19 mouse cellular contexts compared by ENCODE assay signal in genomic region chr10:79597051-79597935, GRCm38 (mm10). TPM values are rescaled to one million over a fixed set of nuclear protein-coding genes. Genes with fewer than 3 reads are reported as not detected.
DNase-seq lines count a peak whose midpoint lies in the region; ATAC-seq and TF ChIP-seq lines count a peak whose summit lies in the region.
"Had no signal": no experiment of that assay in that cellular context is flagged by ENCODE, and none has a peak within 500 bp of the region (broad histone marks: within the 10 kb centered on the region; RNA-seq: fewer than 3 reads in every experiment).

No protein-coding gene starts in this region.

- H3K36me3 ChIP-seq in hindbrain, embryonic 14.5 days (replicated peaks; ENCODE audit: control insufficient read depth, insufficient read depth), result no peaks in the 10 kb centered on the region
- no peaks in the 10 kb centered on the region for H3K36me3 ChIP-seq in hindbrain, embryonic 12.5 days
- H3K36me3 ChIP-seq: embryonic facial prominence, embryonic 15.5 days; heart, embryonic 12.5 days; neural tube, embryonic 13.5 days had no signal

- intact Hi-C loops in gastrocnemius, postnatal 36 days (cut with DNase I), result no loop called here

- no peak for TF ChIP-seq CTCF in layer of hippocampus, adult 2 months (conservative IDR thresholded peaks at IDR 0.05)

- H3K9ac ChIP-seq in hindbrain, embryonic 14.5 days, result no peak overlapping the region
- no peak overlapping the region for H3K9ac ChIP-seq in hindbrain, embryonic 12.5 days
- H3K9ac ChIP-seq: embryonic facial prominence, embryonic 15.5 days; heart, embryonic 12.5 days; liver, postnatal 0 days; neural tube, embryonic 13.5 days had no signal

- DNase-seq in hindbrain, embryonic 14.5 days (ENCODE audit: low spot score), result no peak
- peak; percentile 92 for DNase-seq in brain, adult 2 months (ENCODE audit: low read depth, low spot score)
- DNase-seq in layer of hippocampus, adult 2 months (ENCODE audit: low spot score in 2 of 2), result peak; percentile 68 to 74
- no peak for DNase-seq in c-Kit-positive CD71-positive TER-119-positive erythroid progenitor cells, embryonic 14.5 days (ENCODE audit: low spot score)
- DNase-seq in gastrocnemius, postnatal 36 days, result no peak
- DNase-seq: adrenal gland, adult 8-10 months; B cell, adult 2 months; cerebellum, adult 11-12 months; liver, postnatal 0 days; thymus, postnatal 14 days had no signal

- no peaks in the 10 kb centered on the region for H3K4me1 ChIP-seq in hindbrain, embryonic 14.5 days (replicated peaks; ENCODE audit: control insufficient read depth, insufficient read depth, low read length)
- 0 out of 2 replicates have a peak, but pooled peaks cover 2% of the 10 kb centered on the region for H3K4me1 ChIP-seq in hindbrain, embryonic 12.5 days
- H3K4me1 ChIP-seq: embryonic facial prominence, embryonic 15.5 days; heart, embryonic 12.5 days; neural tube, embryonic 13.5 days had no signal

- no peak overlapping the region for H3K27ac ChIP-seq in hindbrain, embryonic 14.5 days
- H3K27ac ChIP-seq in hindbrain, embryonic 12.5 days, result no peak overlapping the region
- H3K27ac ChIP-seq in layer of hippocampus, adult 2 months, result peak overlapping the region; percentile 92
- H3K27ac ChIP-seq: embryonic facial prominence, embryonic 15.5 days; neural tube, embryonic 13.5 days had no signal

- H3K4me3 ChIP-seq in hindbrain, embryonic 14.5 days (replicated peaks; ENCODE audit: low read length), result no peak overlapping the region
- no peak overlapping the region for H3K4me3 ChIP-seq in hindbrain, embryonic 12.5 days
- no peak overlapping the region for H3K4me3 ChIP-seq in layer of hippocampus, adult 2 months
- H3K4me3 ChIP-seq: embryonic facial prominence, embryonic 15.5 days; heart, embryonic 12.5 days; neural tube, embryonic 13.5 days had no signal

- H3K4me2 ChIP-seq in hindbrain, embryonic 14.5 days (replicated peaks), result no peak overlapping the region
- no peak overlapping the region for H3K4me2 ChIP-seq in hindbrain, embryonic 12.5 days (replicated peaks)
- H3K4me2 ChIP-seq: embryonic facial prominence, embryonic 15.5 days; heart, embryonic 12.5 days; neural tube, embryonic 13.5 days had no signal

- peaks cover 10% of the 10 kb centered on the region for H3K27me3 ChIP-seq in hindbrain, embryonic 14.5 days (ENCODE audit: control insufficient read depth, insufficient read depth, low read length)
- H3K27me3 ChIP-seq in hindbrain, embryonic 12.5 days, result peaks cover 17% of the 10 kb centered on the region

- WGBS in hindbrain, embryonic 14.5 days, result 30% methylated on average over 13 of the region's 13 CpGs
- WGBS in hindbrain, embryonic 12.5 days, result 32% methylated on average over 13 of the region's 13 CpGs

- H3K9me3 ChIP-seq in hindbrain, embryonic 14.5 days (ENCODE audit: control insufficient read depth, low read length), result no peaks in the 10 kb centered on the region
- H3K9me3 ChIP-seq in hindbrain, embryonic 12.5 days (replicated peaks), result no peaks in the 10 kb centered on the region
- H3K9me3 ChIP-seq: embryonic facial prominence, embryonic 15.5 days; heart, embryonic 12.5 days; neural tube, embryonic 13.5 days had no signal

- ATAC-seq in hindbrain, embryonic 14.5 days (ENCODE audit: low FRiP score), result 0 out of 2 replicates have a peak, but pooled peaks have one; percentile 12
- ATAC-seq in hindbrain, embryonic 12.5 days (ENCODE audit: low FRiP score), result no peak
- peak; percentile 39; the same call in 1 of the 2 replicates for ATAC-seq in megakaryocyte progenitor cell, adult 5-6 weeks (replicated peaks; ENCODE audit: poor library complexity)
- ATAC-seq in activated CD4-positive, CD25-positive, alpha-beta regulatory T cell, adult 4 months, result no peak
- ATAC-seq: liver, postnatal 0 days had no signal

RNA-seq across cellular contexts. Expression of gene Theg, which starts 10.2 kb away (rescaled TPM):
- polyA plus RNA-seq in hindbrain, embryonic 14.5 days (2014; fragmentation: Nextera tagmentation; extraction: Ambion mirVana), result not detected in 2 replicates
- not detected in 2 replicates for polyA plus RNA-seq in hindbrain, embryonic 12.5 days (2016; fragmentation: Nextera tagmentation; extraction: Ambion mirVana)
- total RNA-seq in layer of hippocampus, adult 2 months (2021), result 1 to 10 TPM in 1 of 2 experiments, not detected in 1; 1.2 TPM
- total RNA-seq in megakaryocyte progenitor cell, adult 5-6 weeks (2015), result not detected in 2 replicates
- total RNA-seq in megakaryocyte progenitor cell, adult 5-6 weeks (2017), result not detected in 2 replicates
- polyA plus RNA-seq in activated CD4-positive, CD25-positive, alpha-beta regulatory T cell, adult 4 months (2017; shearing (Covaris generic)), result not detected
- total RNA-seq in gastrocnemius, postnatal 36 days (2021), result not detected
- total RNA-seq: adrenal gland, adult 8-10 months; layer of hippocampus, postnatal 10 days; megakaryocyte-erythroid progenitor cell, adult 5-6 weeks had no signal
- polyA plus RNA-seq: embryonic facial prominence, embryonic 15.5 days; heart, embryonic 12.5 days; intestine, embryonic 14.5 days; liver, postnatal 0 days; neural tube, embryonic 13.5 days had no signal

RNA-seq across cellular contexts. Expression of gene C2cd4c, which starts 16.5 kb away (rescaled TPM):
- polyA plus RNA-seq in hindbrain, embryonic 14.5 days (2014; fragmentation: Nextera tagmentation; extraction: Ambion mirVana), result 0.99 and 1.2 TPM in 2 replicates
- 0.08 TPM in 1 of 2 replicates, not detected in the other for polyA plus RNA-seq in hindbrain, embryonic 12.5 days (2016; fragmentation: Nextera tagmentation; extraction: Ambion mirVana)
- 10 to 100 TPM; 15.5 to 16.6 TPM for total RNA-seq in layer of hippocampus, adult 2 months (2021)
- not detected in 2 replicates for total RNA-seq in megakaryocyte progenitor cell, adult 5-6 weeks (2015)
- not detected in 2 replicates for total RNA-seq in megakaryocyte progenitor cell, adult 5-6 weeks (2017)
- not detected for polyA plus RNA-seq in activated CD4-positive, CD25-positive, alpha-beta regulatory T cell, adult 4 months (2017; shearing (Covaris generic))
- under 1 TPM; 0.10 to 0.25 TPM for total RNA-seq in gastrocnemius, postnatal 36 days (2021)
- total RNA-seq: megakaryocyte-erythroid progenitor cell, adult 5-6 weeks had no signal
- polyA plus RNA-seq: embryonic facial prominence, embryonic 15.5 days; heart, embryonic 12.5 days; liver, postnatal 0 days had no signal

RNA-seq across cellular contexts. Expression of gene Shc2, which starts 40.4 kb away (rescaled TPM):
- 19.8 and 20.8 TPM in 2 replicates for polyA plus RNA-seq in hindbrain, embryonic 14.5 days (2014; fragmentation: Nextera tagmentation; extraction: Ambion mirVana)
- polyA plus RNA-seq in hindbrain, embryonic 12.5 days (2016; fragmentation: Nextera tagmentation; extraction: Ambion mirVana), result 30.3 and 33.0 TPM in 2 replicates
- total RNA-seq in layer of hippocampus, adult 2 months (2021), result 10 to 100 TPM; 44.7 to 49.4 TPM
- not detected in 2 replicates for total RNA-seq in megakaryocyte progenitor cell, adult 5-6 weeks (2015)
- not detected in 2 replicates for total RNA-seq in megakaryocyte progenitor cell, adult 5-6 weeks (2017)
- polyA plus RNA-seq in activated CD4-positive, CD25-positive, alpha-beta regulatory T cell, adult 4 months (2017; shearing (Covaris generic)), result not detected
- total RNA-seq in gastrocnemius, postnatal 36 days (2021), result 1 to 10 TPM; 2.3 to 2.5 TPM
- total RNA-seq: megakaryocyte-erythroid progenitor cell, adult 5-6 weeks had no signal

RNA-seq across cellular contexts. Expression of gene Mier2, which starts 42.3 kb away (rescaled TPM):
- 53.1 and 53.5 TPM in 2 replicates for polyA plus RNA-seq in hindbrain, embryonic 14.5 days (2014; fragmentation: Nextera tagmentation; extraction: Ambion mirVana)
- 57.8 and 66.1 TPM in 2 replicates for polyA plus RNA-seq in hindbrain, embryonic 12.5 days (2016; fragmentation: Nextera tagmentation; extraction: Ambion mirVana)
- 10 to 100 TPM; 60.1 to 61.6 TPM for total RNA-seq in layer of hippocampus, adult 2 months (2021)
- 7.4 and 9.1 TPM in 2 replicates for total RNA-seq in megakaryocyte progenitor cell, adult 5-6 weeks (2015)
- total RNA-seq in megakaryocyte progenitor cell, adult 5-6 weeks (2017), result 9.6 and 13.4 TPM in 2 replicates
- polyA plus RNA-seq in activated CD4-positive, CD25-positive, alpha-beta regulatory T cell, adult 4 months (2017; shearing (Covaris generic)), result 10 to 100 TPM; 12.0 to 15.0 TPM
- total RNA-seq in gastrocnemius, postnatal 36 days (2021), result 10 to 100 TPM; 14.0 to 15.2 TPM

RNA-seq across cellular contexts. Expression of gene Odf3l2, which starts 48.2 kb away (rescaled TPM):
- 0.27 and 0.31 TPM in 2 replicates for polyA plus RNA-seq in hindbrain, embryonic 14.5 days (2014; fragmentation: Nextera tagmentation; extraction: Ambion mirVana)
- polyA plus RNA-seq in hindbrain, embryonic 12.5 days (2016; fragmentation: Nextera tagmentation; extraction: Ambion mirVana), result not detected in 2 replicates
- under 1 TPM; 0.29 to 0.38 TPM for total RNA-seq in layer of hippocampus, adult 2 months (2021)
- total RNA-seq in megakaryocyte progenitor cell, adult 5-6 weeks (2015), result not detected in 2 replicates
- not detected in 2 replicates for total RNA-seq in megakaryocyte progenitor cell, adult 5-6 weeks (2017)
- polyA plus RNA-seq in activated CD4-positive, CD25-positive, alpha-beta regulatory T cell, adult 4 months (2017; shearing (Covaris generic)), result not detected
- total RNA-seq in gastrocnemius, postnatal 36 days (2021), result 10 to 100 TPM; 55.1 to 58.1 TPM
- total RNA-seq: adrenal gland, adult 8-10 months; megakaryocyte-erythroid progenitor cell, adult 5-6 weeks had no signal
- polyA plus RNA-seq: embryonic facial prominence, embryonic 15.5 days; heart, embryonic 12.5 days; intestine, embryonic 14.5 days; liver, postnatal 0 days; neural tube, embryonic 13.5 days had no signal

Comparison
In these comparisons a context has a peak if more than half of its experiments do, and no peak if none do; other contexts are left out.
1. ATAC-seq: peak in hindbrain, embryonic 14.5 days (single experiment) and megakaryocyte progenitor cell, adult 5-6 weeks (single experiment); none in hindbrain, embryonic 12.5 days (single experiment) and activated CD4-positive, CD25-positive, alpha-beta regulatory T cell, adult 4 months (single experiment).
2. DNase-seq: peak in brain, adult 2 months (single experiment) and layer of hippocampus, adult 2 months (2 of 2); none in hindbrain, embryonic 14.5 days (single experiment), c-Kit-positive CD71-positive TER-119-positive erythroid progenitor cells, embryonic 14.5 days (single experiment) and gastrocnemius, postnatal 36 days (0 of 2).
3. RNA of gene C2cd4c, which starts 16.5 kb away (total RNA-seq): 15.5 to 16.6 TPM in layer of hippocampus, adult 2 months; 0.10 to 0.25 TPM in gastrocnemius, postnatal 36 days and not detected in megakaryocyte progenitor cell, adult 5-6 weeks; every median in the first group is over 10 times any median in the second.
4. RNA of gene Shc2, which starts 40.4 kb away (total RNA-seq): 44.7 to 49.4 TPM in layer of hippocampus, adult 2 months; 2.3 to 2.5 TPM in gastrocnemius, postnatal 36 days and not detected in megakaryocyte progenitor cell, adult 5-6 weeks; every median in the first group is over 10 times any median in the second.